Mouse (Mus musculus) induced T-regulatory cell, adult 2 months (primary cell): ENCODE measurements around the gene Dusp21.

Source experiments
- DNase-seq: peaks from one replicate; pipeline ENCODE4 v3.0.0-alpha.2; 2012; ENCODE audit warnings: low read depth

Gene Dusp21

GRCm38 (mm10) chrX:18145557-18145956 is at the start of gene Dusp21:
Gene Dusp21 (plus strand): TSS chrX:18145857.
- no peak for DNase-seq

GRCm38 (mm10) chrX:18160734-18161442 is 15.2 kb downstream of the Dusp21 start:
- DNase-seq: no peak

- DNase-seq: no peak
Observed at GRCm38 (mm10) chrX:18161796-18162191, 16.1 kb downstream of the Dusp21 start.

- peak; percentile 95 for DNase-seq
Observed at GRCm38 (mm10) chrX:18162192-18162857, 16.7 kb downstream of the Dusp21 start, which contains the start of gene Kdm6a. Gene Kdm6a (plus strand): TSS chrX:18162575.

DNA sequence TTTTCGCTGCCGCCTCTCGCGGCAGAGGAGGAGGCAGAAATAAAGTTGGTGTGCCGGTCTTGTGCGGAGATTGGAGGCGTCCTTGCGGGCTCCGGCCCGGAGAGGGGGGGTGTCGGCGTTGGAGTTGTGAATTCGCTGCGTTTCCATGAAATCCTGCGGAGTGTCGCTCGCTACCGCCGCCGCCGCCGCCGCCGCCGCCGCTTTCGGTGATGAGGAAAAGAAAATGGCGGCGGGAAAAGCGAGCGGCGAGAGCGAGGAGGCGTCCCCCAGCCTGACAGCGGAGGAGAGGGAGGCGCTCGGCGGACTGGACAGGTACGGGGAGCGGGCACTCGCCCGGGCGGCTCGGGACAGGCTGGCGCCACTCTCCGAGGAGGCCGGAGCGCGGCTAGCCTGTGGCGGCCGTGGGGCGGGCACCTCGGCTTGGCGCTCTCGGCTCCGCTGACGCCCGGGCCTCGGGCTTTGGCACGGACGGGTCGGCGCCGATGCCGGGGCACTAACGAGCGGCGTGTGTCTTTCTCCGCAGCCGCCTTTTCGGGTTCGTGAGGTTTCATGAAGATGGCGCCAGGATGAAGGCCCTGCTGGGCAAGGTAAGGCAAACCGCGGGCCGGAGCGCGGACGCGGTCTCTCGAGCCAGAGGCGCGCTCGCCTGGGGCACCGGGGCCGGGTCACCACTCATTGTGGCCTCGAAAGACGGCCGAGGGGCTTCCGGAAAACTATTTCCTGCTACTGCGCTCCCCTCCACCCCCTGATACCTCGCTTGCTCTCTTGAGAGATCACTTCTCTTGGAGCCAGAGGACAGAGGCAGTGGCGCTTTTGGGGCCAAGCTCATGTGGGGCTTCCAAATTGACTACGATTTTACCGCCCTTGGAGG is 17.4 kb downstream of the Dusp21 start:
- DNase-seq: peak; percentile 74

DNA sequence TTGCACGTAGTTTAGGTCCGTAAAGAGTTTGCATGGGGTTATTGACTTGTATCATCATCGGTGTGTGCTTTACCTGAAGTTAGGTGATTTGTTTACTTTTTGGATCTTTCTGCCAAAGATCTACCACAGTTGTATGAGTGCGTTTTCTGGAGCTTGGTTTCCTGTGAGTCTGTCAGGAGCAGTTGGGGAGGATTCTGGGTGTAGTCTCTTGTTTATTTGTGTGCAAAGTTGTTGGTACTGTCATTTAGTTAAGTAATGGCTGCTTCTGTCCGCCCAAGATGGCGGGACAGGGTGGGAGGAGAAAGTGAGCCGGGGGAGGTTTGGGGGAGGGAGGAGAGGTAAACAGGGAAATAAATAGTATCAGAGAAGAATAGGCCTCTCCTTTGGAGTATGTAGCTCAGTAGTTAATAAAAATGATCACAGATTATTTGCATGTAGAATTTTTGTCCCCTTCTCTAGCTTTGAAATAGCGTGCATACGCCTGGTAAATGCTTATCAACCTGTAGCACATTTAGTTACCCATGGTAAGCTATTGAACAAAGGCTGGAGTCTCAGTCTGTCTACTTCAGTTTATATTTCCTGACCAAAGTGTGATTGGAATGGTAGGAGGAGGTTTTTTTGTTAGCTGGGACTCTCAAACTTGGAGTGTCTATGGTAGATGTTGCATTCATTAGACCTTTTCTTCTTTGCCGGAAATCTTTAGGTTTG is 18.4 kb downstream of the Dusp21 start:
- peak; percentile 73 for DNase-seq

- peak; percentile 1 for DNase-seq
Observed at GRCm38 (mm10) chrX:18165121-18165520, 19.5 kb downstream of the Dusp21 start.

GRCm38 (mm10) chrX:18166961-18167360 is 21.3 kb downstream of the Dusp21 start:
- DNase-seq: peak; percentile 2

DNA sequence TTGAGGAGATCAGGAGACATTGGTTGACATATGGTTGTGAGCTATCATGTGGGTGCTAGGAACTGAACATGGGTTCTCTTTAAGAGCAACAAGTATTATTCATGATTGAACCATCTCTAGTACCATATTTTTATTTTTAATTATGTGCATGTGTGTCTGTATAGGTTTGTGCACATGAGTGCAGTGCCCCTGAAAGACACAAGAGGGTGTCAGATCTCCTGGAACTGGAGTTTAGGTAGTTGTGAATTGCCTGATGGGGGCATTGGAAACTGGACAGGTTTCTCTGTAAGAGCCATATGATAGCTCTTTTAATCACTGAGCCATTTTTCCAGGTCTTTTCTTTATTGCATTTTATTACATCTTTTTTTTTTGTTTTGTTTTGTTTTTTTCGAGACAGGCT is 23.3 kb downstream of the Dusp21 start:
- peak; percentile 44 for DNase-seq

GRCm38 (mm10) chrX:18174831-18175230 is 29.2 kb downstream of the Dusp21 start:
- no peak for DNase-seq

DNA sequence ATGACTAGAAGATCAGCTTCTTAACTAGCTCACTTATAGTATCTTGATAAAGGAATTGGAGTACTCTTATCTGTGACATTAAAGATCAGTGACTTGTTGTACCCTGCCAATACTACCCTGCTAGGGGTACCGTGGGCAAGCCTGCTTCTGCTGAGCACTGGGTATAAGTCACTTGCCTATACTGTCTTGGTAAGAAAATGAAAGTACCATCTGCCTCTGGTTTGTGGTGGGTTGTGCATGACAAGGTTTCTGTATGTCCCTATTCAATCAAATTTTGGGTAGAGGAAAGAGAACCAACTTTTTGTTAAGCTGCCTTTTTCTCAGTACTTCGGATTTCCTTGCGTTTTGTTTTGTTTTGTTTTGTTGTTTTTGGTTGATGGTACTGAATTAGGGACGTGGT is 32.1 kb downstream of the Dusp21 start:
- DNase-seq: no peak

GRCm38 (mm10) chrX:18179492-18179891 is 33.8 kb downstream of the Dusp21 start:
- DNase-seq: no peak

GRCm38 (mm10) chrX:18187203-18187602 is 41.5 kb downstream of the Dusp21 start:
- no peak for DNase-seq

DNA sequence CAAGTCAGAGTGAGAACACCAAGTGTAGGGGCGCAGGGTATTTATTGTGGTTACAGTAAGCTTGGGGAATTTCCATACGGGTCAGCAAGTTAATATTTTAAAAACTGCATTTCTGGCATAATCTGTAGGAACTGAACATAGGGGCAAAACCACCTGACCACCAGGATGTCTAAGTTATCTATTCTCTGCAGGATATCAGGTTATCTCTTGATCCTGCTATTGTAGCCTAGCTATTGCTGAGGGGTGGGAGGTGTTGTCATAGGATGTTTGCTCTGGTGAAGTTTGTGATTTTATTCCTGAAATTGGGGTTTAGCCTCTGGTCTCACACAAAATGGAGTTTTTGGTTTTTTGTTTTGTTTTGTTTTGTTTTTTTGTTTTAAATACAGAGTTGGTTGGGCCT is 42.6 kb downstream of the Dusp21 start:
- no peak for DNase-seq
